Mouse (Mus musculus) heart, adult 2 months (tissue): ENCODE data around the gene Atp6v1g1. TPM values are rescaled to one million over a fixed set of nuclear protein-coding genes. Genes with fewer than 3 reads are reported as not detected.
A peak's percentile ranks its signal among the peaks of the same experiment; 100 is the strongest.

Experiments used
- DNase-seq, 2 experiments: peaks; one replicate each; pipeline ENCODE4 v3.0.0; 2021
- H3K27ac ChIP-seq: fragments of 200-600 bp; 2 replicates; pipeline ENCODE4 v1.8.1; 2022
- H3K27me3 ChIP-seq: fragments of 200-500 bp; 2 replicates; pipeline ENCODE4 v1.6.1; 2012; ENCODE audit warnings: mild to moderate bottlenecking, low read length, inconsistent platforms, mixed read lengths; ENCODE audit not compliant: control insufficient read depth, insufficient read depth
- H3K36me3 ChIP-seq: fragments of 200-500 bp; 2 replicates; pipeline ENCODE4 v1.6.1; 2012; ENCODE audit warnings: low read length, inconsistent platforms; ENCODE audit not compliant: control insufficient read depth, insufficient read depth
- H3K4me1 ChIP-seq: fragments of 200-500 bp; 2 replicates; pipeline ENCODE4 v1.6.1; 2011; ENCODE audit warnings: low read length; ENCODE audit not compliant: control insufficient read depth, insufficient read depth
- H3K4me3 ChIP-seq: fragments of 200-600 bp; 2 replicates; pipeline ENCODE4 v1.8.1; 2022
- H3K79me2 ChIP-seq: fragments of 200-500 bp; replicated peaks from 2 replicates; pipeline ENCODE4 v1.6.1; 2012; ENCODE audit warnings: mild to moderate bottlenecking, inconsistent platforms, low read length, moderate library complexity, mixed read lengths; ENCODE audit not compliant: control insufficient read depth, insufficient read depth
- H3K9ac ChIP-seq: fragments of 200-500 bp; 2 replicates; pipeline ENCODE4 v1.6.1; 2012; ENCODE audit warnings: low read depth, mild to moderate bottlenecking, control low read depth, inconsistent platforms, low read length, mixed read lengths
- CTCF ChIP-seq: fragments of 200-600 bp; IDR thresholded peaks from 2 replicates; pipeline ENCODE4 v1.8.1; 2022; ENCODE audit warnings: antibody characterized with exemption, mild to moderate bottlenecking, moderate library complexity
- EP300 ChIP-seq: fragments of 200-500 bp; IDR thresholded peaks from 2 replicates; pipeline ENCODE4 v1.6.1; 2011; ENCODE audit warnings: low read depth, low read length, control low read depth; ENCODE audit not compliant: insufficient read depth
- POLR2A ChIP-seq: fragments of 200-500 bp; IDR thresholded peaks from 2 replicates; pipeline ENCODE4 v1.6.1; 2011; ENCODE audit warnings: mild to moderate bottlenecking, low read depth, low read length, control low read depth; ENCODE audit not compliant: insufficient read depth
- WGBS: fragments of 180-500 bp; shearing (Covaris S2); methylation state at CpG from one replicate; pipeline ENCODE4 v1.1.7; 2018; 5-methylcytosine and 5-hydroxymethylcytosine counted together
- intact Hi-C: fragments of 180-260 bp; cut with DNase I; formaldehyde crosslinking; loops from one replicate; pipeline ENCODE4 v1.15.1; 2025
- polyA plus RNA-seq: library from polyadenylated mRNA; depleted of rRNA; stranded (reverse); fragments of >200 nt; gene quantifications from 2 replicates; pipeline ENCODE4 v1.2.3, GENCODE M21; 2012
- total RNA-seq, 2 experiments: library from RNA; stranded (reverse); gene quantifications; 2 replicates each; pipeline ENCODE4 v1.2.3; 2021

Atp6v1g1 gene
- total and polyA plus RNA-seq, 3 experiments, result 53.6 to 164 (median 138) TPM

DNA sequence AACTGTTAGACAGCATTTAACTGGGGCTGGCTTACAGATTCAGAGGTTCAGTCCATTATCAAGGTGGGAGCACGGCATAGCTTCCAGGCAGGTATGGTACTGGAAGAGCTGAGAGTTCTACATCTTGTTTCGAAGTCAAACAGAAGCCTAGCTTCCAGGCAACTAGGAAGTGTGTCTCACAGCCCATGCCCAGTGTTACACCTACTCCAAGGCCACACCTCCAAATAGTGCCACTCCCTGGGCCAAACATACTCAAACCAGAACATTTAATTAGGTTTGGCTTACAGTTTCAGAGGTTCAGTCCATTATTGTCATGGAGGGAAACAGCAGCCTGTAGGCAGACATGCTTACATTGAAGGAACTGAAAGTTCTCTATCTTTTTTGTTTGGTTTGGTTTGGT is 10.5 kb downstream of the Atp6v1g1 start:
- DNase-seq, result no peak
- H3K9ac ChIP-seq, result no peak overlapping the region
- H3K27me3 ChIP-seq, result no peaks in the 10 kb centered on the region
- intact Hi-C loops, result loop anchor here (5.0 to 10.0 kb wide), 2 partner anchors 143 to 1030 kb away; partner anchors contain the start of genes 4933430I17Rik and Pole3
- TF ChIP-seq POLR2A, result no peak
- TF ChIP-seq EP300, result no peak
- 98% methylated on average over 2 of the region's 2 CpGs for WGBS
- H3K4me1 ChIP-seq, result peaks cover 7% of the 10 kb centered on the region; the same call in 1 of the 2 replicates
- H3K36me3 ChIP-seq, result peaks cover 4% of the 10 kb centered on the region; the same call in 1 of the 2 replicates
- H3K4me3 ChIP-seq, result no peak overlapping the region
- no peak overlapping the region for H3K27ac ChIP-seq
- H3K79me2 ChIP-seq, result no peaks in the 10 kb centered on the region

DNA sequence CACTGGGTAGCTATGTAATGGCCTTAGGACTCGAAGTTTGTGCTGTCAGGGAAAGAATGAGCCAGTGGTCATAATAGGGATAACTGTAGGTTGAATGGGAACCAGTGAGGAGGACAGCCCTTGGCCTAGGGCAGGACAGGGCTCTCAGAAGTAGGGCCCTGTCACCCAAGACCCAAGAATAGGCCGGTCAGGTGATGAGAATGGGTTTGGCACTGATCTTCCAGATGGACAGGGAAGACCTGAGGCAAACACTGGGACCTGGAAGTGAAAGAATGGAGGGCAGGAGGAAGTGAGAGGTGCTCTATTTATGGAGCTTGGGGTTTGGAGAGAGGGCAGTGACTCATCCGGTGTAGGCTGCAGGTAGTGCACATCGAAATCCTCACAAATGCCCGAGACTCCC is 12.1 kb downstream of the Atp6v1g1 start:
- TF ChIP-seq CTCF (no peak), EP300 (no peak), POLR2A (no peak)
- intact Hi-C loops, result loop anchor here (5.0 to 10.0 kb wide), 2 partner anchors 144 to 1032 kb away; partner anchors contain the start of genes 4933430I17Rik and Pole3
- peaks cover 2% of the 10 kb centered on the region; the same call in 1 of the 2 replicates for H3K36me3 ChIP-seq
- peaks cover 10% of the 10 kb centered on the region for H3K4me1 ChIP-seq
- H3K27ac ChIP-seq, result no peak overlapping the region
- no peak overlapping the region for H3K9ac ChIP-seq
- no peaks in the 10 kb centered on the region for H3K79me2 ChIP-seq
- no peak for DNase-seq
- WGBS, result 44% methylated on average over 5 of the region's 5 CpGs
- no peak overlapping the region for H3K4me3 ChIP-seq
- H3K27me3 ChIP-seq, result no peaks in the 10 kb centered on the region

DNA sequence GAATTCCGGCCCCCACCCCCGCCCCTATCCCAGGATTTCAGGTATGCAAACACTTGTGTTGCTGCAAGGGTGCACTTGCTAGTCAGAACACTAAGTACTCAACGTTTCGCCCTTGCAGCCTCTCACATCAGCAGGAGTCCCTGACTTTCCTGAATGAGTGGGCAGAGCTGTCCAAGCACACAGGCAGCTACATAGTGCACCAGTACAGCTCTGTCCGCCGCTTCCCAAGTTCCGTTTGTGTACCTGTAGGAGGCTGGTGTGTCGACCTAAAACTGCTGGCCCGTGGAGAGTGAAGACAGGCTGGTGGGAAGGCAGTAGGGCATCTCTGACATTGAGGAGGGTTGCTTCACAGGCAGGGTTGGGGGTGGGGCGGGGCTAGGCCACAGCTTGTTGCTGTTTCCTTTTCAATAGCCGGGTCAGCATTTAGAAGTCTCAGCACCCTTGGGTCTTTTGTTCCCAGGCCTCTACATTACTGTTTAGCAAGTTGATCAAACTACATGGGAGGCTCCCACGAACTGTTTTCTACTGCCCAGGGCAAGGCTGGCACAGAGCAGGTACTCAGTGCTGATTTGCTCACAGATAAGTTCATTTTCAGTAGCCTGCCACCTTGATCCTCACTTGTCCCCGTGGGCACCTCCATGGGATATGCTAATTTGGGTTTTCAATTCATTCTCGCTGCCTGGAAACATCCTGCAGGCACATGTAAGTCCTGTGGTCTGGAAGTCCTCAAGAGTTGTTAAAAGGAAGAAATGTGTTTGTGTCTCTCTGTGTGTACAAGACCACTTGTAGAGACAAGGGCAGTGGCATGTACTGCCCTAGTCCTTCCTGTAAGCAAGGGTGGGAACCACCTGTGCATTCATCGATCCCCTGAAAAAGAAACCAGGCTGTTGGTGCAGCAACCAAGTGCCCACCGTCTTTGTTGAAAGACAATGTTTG is 12.8 kb downstream of the Atp6v1g1 start:
- H3K4me3 ChIP-seq, result no peak overlapping the region; the same call in 1 of the 2 replicates
- intact Hi-C loops, result loop anchor here (1.0 to 10.0 kb wide), 4 partner anchors 12 to 1033 kb away; partner anchors contain the start of genes 4933430I17Rik and Pole3
- H3K9ac ChIP-seq, result no peak overlapping the region
- H3K27ac ChIP-seq, result peak overlapping the region; percentile 94
- TF ChIP-seq EP300 (no peak), POLR2A (no peak), CTCF (no peak)
- peaks cover 10% of the 10 kb centered on the region for H3K4me1 ChIP-seq
- 50% methylated on average over 16 of the region's 16 CpGs for WGBS
- no peaks in the 10 kb centered on the region for H3K27me3 ChIP-seq
- peaks cover 2% of the 10 kb centered on the region; the same call in 1 of the 2 replicates for H3K36me3 ChIP-seq
- H3K79me2 ChIP-seq, result no peaks in the 10 kb centered on the region
- no peak for DNase-seq

DNA sequence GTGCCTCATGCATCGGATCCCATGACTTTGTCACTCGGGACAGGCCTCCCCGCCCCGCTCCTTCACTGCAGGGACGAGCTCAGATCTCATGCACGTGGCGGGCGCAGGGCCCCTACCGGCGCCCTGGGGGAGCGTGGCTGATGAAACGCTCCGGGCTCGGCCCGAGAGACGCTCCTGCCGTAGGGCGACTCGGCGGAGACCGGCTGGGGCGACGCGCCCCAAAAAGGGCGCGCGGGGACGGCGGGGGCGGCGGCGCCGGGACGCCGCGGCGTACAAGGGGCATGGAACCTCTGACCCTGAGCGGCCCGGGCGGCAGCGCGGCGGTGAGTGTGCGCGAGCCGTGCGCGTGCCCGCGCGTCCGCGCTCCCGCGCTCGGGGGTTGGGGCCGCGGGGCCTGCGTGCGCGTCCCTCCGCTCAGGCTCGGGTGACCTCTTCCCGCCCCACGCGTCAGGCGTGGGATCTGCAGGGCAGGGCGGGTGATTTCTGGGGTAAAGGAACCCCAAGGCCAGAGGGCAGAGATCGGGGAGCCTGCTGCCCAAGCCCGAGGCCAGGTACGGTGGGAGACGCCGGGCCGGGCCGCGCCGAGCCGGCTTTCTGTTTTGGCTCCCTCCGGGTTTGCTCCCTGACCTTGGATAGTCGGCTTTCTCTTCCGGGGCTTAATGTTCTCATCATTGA is 14.0 kb downstream of the Atp6v1g1 start, which contains the start of gene Tmem268:
Gene Tmem268, plus strand, starts transcription at position 375 of the 675 bp plus-strand sequence.
- intact Hi-C loops, result loop anchor here (1.0 to 10.0 kb wide), 4 partner anchors 13 to 1034 kb away; partner anchors contain the start of genes 4933430I17Rik and Pole3
- Histone ChIP-seq H3K27me3 (no peaks in the 10 kb centered on the region), H3K36me3 (no peaks in the 10 kb centered on the region; the same call in 1 of the 2 replicates), H3K79me2 (no peaks in the 10 kb centered on the region), H3K9ac (peak within 1 kb of the TSS; percentile 87), H3K27ac (peak within 1 kb of the TSS; percentile 94), H3K4me1 (peaks cover 10% of the 10 kb centered on the region), H3K4me3 (peak within 1 kb of the TSS; percentile 94)
- under 1% methylated on average over 77 of the region's 81 CpGs for WGBS
- no peak for TF ChIP-seq EP300
- TF ChIP-seq CTCF, result peak; percentile 53
- TF ChIP-seq POLR2A, result peak; percentile 61
- peak; percentile 90 to 92 for DNase-seq

DNA sequence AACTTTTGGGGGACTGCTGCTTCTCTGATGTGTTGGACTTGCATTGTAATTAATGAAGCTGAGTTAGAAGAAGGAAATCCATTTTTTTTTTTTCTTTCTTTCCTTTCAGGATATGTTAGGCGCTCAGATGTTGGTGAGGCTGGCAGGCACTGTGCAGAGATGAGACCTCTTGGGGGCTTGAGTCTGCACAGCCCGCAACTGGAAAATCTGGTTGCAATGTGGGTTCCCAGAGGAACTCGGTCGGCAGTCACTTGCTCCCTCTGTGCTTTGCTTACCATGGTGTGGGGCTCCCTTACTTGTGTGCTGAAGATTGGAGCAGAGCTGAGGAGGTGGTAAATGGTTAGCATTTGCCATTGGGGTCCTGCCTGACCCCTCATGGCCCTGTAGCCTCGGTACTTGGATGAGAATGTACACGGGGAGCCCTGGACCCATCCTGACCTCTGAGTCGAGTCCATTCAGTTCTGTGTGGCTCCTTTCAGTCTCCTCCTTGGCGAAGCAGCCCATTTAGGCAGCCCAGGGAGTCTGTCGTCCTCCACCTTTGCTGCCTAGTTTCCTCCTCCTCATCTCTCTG is 14.6 kb downstream of the Atp6v1g1 start:
- TF ChIP-seq POLR2A (no peak), EP300 (no peak), CTCF (no peak)
- H3K27ac ChIP-seq, result peak overlapping the region; percentile 94
- DNase-seq, result no peak
- peak overlapping the region; percentile 94 for H3K4me3 ChIP-seq
- WGBS, result 43% methylated on average over 9 of the region's 9 CpGs
- peaks cover 10% of the 10 kb centered on the region for H3K4me1 ChIP-seq
- H3K79me2 ChIP-seq, result no peaks in the 10 kb centered on the region
- H3K27me3 ChIP-seq, result no peaks in the 10 kb centered on the region
- H3K9ac ChIP-seq, result peak overlapping the region; percentile 87
- intact Hi-C loops, result loop anchor here (2.0 to 10.0 kb wide), 3 partner anchors 38 to 1034 kb away; partner anchors contain the start of genes 4933430I17Rik and Pole3
- H3K36me3 ChIP-seq, result no peaks in the 10 kb centered on the region; the same call in 1 of the 2 replicates
